Mouse (Mus musculus): ENCODE results near the gene Gm3542. TPM values are rescaled to one million over a fixed set of nuclear protein-coding genes. Genes with fewer than 3 reads are reported as not detected.
"Not testable (repeated sequence)": the region's sequence is repeated elsewhere in the genome, so short reads cannot be mapped to it uniquely, and the experiment has no call there.

Gene Gm3542
- total RNA-seq (2015; ENCODE audit: low replicate concordance) (not detected in 2 replicates), total RNA-seq (2017; ENCODE audit: low replicate concordance) (not detected in 2 replicates)

- ATAC-seq (replicated peaks; ENCODE audit: low FRiP score, poor library complexity, severe bottlenecking) = not testable (repeated sequence)
Measured at GRCm38 (mm10) chr14:5334828-5335227, at the start of gene Gm3542. Gene Gm3542, minus strand, starts transcription at chr14:5334928.

Other genes with a start within 250 kb of the Gm3542 start
- gene Gm8279, start 203.4 kb downstream of the Gm3542 start, total RNA-seq (2015; ENCODE audit: low replicate concordance) = not detected in 2 replicates
- gene Gm8279, start 203.4 kb downstream of the Gm3542 start, total RNA-seq (2017; ENCODE audit: low replicate concordance) = not detected in 2 replicates
- gene Gm3317, start 170.4 kb downstream of the Gm3542 start, total RNA-seq (2015; ENCODE audit: low replicate concordance) = not detected in 2 replicates
- gene Gm3317, start 170.4 kb downstream of the Gm3542 start, total RNA-seq (2017; ENCODE audit: low replicate concordance) = not detected in 2 replicates
- gene Gm8271, start 149.1 kb downstream of the Gm3542 start, total RNA-seq (2015; ENCODE audit: low replicate concordance) = not detected in 2 replicates
- not detected in 2 replicates for gene Gm8271, start 149.1 kb downstream of the Gm3542 start, total RNA-seq (2017; ENCODE audit: low replicate concordance)
- gene Gm3526, start 74.3 kb downstream of the Gm3542 start, total RNA-seq (2015; ENCODE audit: low replicate concordance) = not detected in 2 replicates
- gene Gm3526, start 74.3 kb downstream of the Gm3542 start, total RNA-seq (2017; ENCODE audit: low replicate concordance) = not detected in 2 replicates
- gene Gm3500, start 54.1 kb upstream of the Gm3542 start, total RNA-seq (2015; ENCODE audit: low replicate concordance) = not detected in 2 replicates
- gene Gm3500, start 54.1 kb upstream of the Gm3542 start, total RNA-seq (2017; ENCODE audit: low replicate concordance) = not detected in 2 replicates
- not detected in 2 replicates for gene Gm3194, start 120.5 kb upstream of the Gm3542 start, total RNA-seq (2015; ENCODE audit: low replicate concordance)
- not detected in 2 replicates for gene Gm3194, start 120.5 kb upstream of the Gm3542 start, total RNA-seq (2017; ENCODE audit: low replicate concordance)
- not detected in 2 replicates for gene Gm8246, start 142.9 kb upstream of the Gm3542 start, total RNA-seq (2015; ENCODE audit: low replicate concordance)
- gene Gm8246, start 142.9 kb upstream of the Gm3542 start, total RNA-seq (2017; ENCODE audit: low replicate concordance) = not detected in 2 replicates
- not detected in 2 replicates for gene Gm3187, start 149.3 kb upstream of the Gm3542 start, total RNA-seq (2015; ENCODE audit: low replicate concordance)
- gene Gm3187, start 149.3 kb upstream of the Gm3542 start, total RNA-seq (2017; ENCODE audit: low replicate concordance) = not detected in 2 replicates
- gene Gm3488, start 166.7 kb upstream of the Gm3542 start, total RNA-seq (2015; ENCODE audit: low replicate concordance) = not detected in 2 replicates
- not detected in 2 replicates for gene Gm3488, start 166.7 kb upstream of the Gm3542 start, total RNA-seq (2017; ENCODE audit: low replicate concordance)
- gene Gm3532, start 203.6 kb upstream of the Gm3542 start, total RNA-seq (2015; ENCODE audit: low replicate concordance) = not detected in 2 replicates
- not detected in 2 replicates for gene Gm3532, start 203.6 kb upstream of the Gm3542 start, total RNA-seq (2017; ENCODE audit: low replicate concordance)

All from erythroblast, adult 5-6 weeks (primary cell).